Mouse (Mus musculus): ENCODE data around the gene Cd244a.

Cd244a gene

DNA sequence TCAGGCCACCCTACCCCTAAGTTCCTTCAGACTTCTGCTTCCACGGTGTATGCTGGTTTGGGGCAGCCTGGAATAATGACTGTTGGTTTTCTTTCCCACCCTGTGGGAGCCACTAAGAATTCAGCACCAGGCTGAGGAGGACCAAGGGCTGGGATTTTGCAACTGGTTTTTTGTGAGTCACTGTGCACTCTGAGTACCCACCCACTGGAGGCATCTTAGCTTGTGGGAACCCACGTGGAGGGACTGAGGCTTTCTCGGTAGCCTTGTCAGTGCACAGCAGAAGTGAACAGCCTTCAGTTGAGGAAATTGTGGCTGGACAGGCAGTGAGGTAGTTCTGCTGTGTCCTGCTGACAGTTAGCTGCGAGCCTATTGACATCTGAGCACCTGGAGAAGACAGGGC lies at the start of gene Cd244a:
Gene Cd244a, plus strand, starts transcription at position 296 of the 400 bp plus-strand sequence.
- DNase-seq (ENCODE audit: low spot score in 2 of 2), result peak; percentile 56 to 57

DNA sequence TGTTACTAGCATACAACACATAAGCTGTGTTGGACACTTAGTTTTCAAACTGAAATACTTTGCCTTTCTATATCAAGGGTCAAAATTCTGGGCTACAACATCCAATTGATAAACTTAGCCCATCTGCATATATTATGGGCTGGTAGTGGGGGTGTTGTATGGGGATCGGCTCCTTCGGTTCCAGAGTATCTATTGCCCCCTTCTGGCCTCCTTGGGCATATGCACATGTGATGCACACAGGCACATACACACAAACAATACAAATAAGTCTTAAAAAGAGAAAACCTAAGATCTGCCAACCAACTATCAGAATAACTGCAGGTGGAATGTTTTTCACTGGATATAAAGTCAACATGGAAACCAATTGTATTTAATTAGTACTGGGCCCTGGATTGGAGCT lies 45.8 kb upstream of the Cd244a start:
- no peak for DNase-seq (ENCODE audit: low spot score in 2 of 2)

DNA sequence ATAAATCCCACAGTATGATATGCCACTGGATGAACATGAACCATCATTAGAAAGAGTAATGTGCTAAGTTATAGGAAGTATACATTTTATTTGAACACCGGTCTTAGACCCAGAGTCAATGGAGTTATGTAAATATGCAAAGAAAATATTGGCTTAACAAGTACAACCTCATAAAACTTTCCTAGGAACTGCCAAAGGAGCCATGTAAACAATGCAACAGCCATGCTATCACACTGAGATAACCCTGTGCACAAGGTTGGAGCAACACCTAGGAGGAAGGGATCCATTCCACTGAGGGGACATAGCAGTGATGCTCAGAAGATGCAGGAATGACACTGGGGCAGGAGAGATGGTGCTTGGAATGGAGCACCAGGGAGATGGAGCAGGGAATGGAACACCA lies 45.2 kb upstream of the Cd244a start:
- DNase-seq (ENCODE audit: low spot score in 2 of 2), result no peak

DNA sequence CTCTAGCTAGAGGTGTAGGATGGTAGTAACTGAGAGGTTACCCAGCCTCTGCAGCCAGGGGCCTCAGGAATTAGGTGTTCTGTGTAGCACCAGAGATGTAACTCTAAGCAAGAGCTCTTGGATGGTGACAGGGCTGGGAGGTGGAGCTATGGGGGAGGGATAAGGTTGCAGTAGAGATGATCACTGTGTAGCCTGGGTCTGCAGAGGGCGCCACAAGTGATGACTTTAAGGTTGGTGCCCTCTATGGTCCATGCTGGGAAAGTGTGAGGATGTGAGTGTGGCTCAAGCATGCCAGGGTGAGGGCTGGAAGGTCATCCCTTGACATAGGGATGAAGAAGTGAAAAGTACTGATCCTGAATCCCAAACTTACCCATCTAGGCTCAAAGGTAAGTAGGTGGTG lies 44.0 kb upstream of the Cd244a start:
- peak in 1 of 2 experiments; percentile 30 for DNase-seq (ENCODE audit: low spot score in 2 of 2)

DNA sequence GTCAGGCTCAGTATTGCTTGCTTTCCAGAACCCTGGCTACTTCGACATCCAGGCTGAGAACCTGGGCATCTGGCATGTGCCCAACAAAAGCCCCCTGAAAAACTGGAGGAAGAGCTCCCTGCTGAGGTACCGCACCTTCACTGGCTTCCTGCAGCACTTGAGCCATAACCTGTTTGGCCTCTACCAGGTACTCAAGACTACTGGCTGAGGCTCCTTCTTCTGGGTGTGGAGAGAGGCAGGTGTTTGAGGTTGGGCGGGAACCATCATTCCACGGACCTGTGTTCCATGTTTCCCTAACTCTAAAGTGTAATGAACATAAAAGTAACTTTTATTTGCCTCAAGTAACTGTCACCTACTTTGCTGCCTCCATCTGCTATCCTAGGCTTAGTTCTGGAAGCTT lies 43.4 kb upstream of the Cd244a start:
- no peak for DNase-seq (ENCODE audit: low spot score in 2 of 2)

DNA sequence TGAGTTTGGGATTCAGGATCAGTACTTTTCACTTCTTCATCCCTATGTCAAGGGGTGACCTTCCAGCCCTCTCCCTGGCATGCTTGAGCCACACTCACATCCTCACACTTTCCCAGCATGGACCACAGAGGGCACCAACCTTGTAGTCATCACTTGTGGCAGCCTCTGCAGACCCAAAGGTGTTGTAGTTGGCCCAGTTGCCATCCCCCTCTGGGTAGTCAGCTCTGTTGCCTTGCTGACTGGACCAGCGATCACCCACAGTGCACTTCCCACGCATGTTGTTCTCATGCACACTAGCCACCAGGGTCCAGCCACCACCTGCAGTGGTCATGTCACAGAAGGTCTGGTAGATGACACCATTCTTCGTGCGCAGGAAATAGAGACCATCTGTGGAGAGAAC lies 27.6 kb upstream of the Cd244a start:
- no peak for DNase-seq (ENCODE audit: low spot score in 2 of 2)

DNA sequence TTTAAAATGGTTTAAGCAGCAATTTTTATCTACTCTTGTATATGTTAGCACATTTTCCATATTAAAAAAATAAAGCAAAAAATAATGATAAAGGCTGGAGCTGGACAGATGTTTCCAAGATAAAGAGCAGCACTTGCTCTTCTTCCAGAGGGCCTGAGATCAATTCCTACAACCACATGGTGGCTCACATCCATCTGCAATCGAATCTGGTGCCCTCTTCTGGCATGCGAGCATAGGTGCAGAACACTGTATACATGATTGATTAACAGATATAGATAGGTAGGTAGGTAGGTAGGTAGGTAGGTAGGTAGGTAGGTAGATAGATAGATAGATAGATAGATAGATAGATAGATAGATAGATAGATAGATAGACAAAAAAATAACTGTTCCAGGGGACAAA lies 26.2 kb upstream of the Cd244a start:
- no peak for DNase-seq (ENCODE audit: low spot score in 2 of 2)

DNA sequence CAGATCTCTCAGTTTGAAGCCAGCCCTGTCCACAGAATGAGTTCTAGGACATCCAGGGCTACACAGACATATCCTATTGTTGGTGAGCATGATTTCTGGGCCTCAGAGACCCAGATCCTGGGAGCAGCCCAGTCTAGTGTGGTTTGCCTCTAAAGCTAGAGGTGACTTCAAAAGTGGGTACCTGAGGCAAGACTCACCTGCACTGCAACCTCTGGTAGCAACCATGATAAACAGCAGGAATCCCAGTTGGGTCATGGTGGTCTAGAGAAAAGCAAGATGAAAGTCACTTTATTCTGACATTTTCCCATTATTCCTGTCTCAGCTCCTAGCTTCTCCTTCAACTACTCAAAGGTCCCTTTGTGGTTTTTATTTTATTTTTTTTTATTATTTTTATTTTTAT lies 24.4 kb upstream of the Cd244a start:
- DNase-seq (ENCODE audit: low spot score in 2 of 2), result no peak

DNA sequence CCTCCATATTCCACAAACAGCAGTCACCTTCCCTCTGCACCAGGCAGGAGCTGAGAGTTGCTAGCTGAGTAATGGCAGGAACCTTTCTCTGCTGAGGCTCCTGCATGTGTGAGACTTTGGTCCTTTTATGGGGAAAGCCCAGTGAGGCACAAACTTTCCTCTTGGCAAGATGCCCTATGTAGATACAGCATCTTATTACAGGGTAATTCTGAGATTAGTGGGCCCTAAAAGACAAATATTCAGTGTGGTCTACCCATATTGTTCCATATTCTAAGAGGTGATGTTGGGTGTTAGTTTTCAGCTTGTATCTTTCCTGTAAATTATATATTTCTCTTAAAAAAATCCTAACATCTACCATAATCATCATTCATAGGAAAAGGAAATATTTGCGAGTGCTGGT lies 23.8 kb upstream of the Cd244a start, which contains the start of gene Itln1:
Gene Itln1, minus strand, starts transcription at position 101 of the 400 bp plus-strand sequence.
- DNase-seq (ENCODE audit: low spot score in 2 of 2), result no peak

DNA sequence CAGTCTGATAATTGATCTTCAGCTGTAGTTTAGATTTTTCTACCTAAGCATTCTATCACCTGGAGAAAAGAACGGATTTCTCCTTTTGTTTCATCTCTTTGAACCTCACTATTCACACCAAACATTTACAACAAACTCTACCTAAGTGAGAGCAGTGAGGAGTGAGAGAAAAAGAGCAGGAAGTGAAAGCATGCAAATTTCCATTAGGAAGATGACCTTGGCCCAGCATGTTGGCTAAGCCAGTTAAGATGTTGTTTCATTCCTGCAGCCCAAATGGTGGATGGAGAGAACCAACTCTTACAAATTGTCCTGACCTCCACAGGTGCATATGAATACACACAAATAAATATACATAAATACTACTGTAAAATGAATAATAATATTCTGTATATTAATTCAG lies 18.3 kb upstream of the Cd244a start:
- no peak for DNase-seq (ENCODE audit: low spot score in 2 of 2)

DNA sequence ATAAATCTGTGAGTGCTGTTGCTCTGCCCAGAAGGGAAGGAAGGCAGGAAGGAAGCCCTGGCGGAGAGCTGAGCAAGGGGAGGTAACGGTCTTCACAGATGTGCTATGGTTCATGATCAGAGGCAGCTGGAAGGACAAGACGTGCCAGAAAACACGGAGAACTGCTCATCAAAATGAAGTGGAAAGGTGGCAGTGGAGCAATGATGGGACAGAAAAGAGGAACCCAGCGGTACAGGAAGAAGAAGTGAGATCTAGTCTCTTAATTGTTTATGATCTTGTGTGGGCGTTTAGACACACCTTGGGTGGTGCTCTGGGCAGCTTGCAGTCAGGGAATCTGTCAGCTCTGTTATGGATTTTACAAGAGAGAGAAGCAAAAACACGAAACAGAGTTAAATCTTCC lies 7.7 kb upstream of the Cd244a start:
- DNase-seq (ENCODE audit: low spot score in 2 of 2), result peak; percentile 77 to 80

DNA sequence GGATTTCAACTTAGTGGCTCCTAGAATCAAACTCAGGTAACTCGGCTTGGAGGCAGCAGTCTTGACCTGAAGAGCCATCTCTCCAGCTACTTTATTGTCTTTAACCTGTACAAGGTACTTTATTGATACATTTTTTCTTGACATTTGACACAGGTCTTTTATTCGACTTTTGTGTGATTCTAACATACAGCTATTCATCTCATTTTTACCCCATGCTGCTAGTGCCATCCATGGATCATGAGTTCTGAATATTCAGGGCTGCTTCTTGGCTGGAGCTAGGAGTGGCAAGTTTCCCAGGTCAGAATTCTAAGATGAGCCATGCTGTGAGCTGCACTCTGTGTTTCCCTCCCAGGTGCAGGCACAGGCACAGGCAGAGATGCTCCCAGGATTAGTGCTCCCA lies 6.8 kb upstream of the Cd244a start:
- DNase-seq (ENCODE audit: low spot score in 2 of 2), result no peak

DNA sequence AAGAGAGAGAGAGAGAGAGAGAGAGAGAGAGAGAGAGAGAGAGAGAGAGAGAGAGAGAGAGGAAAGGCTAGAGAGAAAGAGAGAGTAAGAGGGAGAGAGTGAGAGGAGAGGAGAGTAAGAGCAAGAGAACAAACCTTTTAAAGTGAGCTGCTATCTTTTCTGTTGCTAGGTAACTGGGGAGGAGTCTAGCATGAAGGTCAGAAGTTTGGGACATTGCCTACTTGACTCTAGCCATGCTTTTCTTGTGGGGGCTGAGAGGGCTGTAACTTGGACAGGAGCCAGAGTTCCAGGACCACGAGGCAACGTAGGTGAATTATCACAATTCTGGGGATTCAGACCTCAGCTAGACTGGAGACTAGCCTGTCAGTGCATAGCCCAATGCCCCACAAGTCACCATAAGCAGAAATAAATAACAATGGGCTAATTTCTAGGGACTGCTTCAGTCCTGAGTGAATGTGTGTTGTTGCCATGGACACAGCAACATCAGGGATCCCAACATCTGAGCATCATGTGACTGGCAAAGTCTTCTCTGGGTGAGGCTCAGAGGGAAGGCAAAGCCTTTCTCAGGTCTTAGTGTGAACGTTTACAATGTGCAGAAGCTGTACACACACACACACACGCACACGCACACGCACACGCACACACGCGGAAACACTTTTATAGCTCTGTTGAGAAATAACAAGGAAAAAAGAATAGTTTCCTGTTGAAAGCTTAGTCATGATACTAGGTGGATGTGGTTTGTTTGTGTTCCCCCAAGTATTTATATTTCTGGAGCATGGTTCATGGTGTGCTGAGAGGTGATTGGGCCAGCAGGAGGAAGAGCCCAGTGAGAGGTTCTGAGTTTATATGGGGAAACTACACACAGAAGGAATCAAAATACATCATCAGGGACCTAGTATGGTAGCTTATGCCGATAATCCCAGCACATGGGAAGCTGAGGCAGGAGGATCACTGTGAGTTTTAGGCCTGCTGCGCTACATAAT lies 5.3 kb upstream of the Cd244a start:
- DNase-seq (ENCODE audit: low spot score in 2 of 2), result no peak

DNA sequence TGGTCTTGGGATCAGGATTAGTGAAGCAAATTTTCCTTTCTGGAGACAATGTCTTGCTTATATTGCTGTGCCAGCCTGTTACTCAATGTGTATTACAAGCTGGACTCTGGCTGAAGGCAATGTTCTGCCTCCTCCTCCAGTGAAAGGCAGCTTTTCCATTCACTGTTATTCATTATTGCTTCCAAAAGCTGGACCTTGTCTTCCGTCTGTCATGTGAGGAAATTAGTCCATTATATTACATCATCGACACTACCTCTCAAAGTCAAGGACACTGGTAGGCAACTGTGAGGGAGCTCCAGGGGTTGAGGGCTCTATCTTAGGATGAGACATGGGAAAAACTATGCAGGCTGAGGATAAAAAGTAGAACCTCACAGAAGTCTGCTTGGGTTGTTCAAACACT lies 2.6 kb upstream of the Cd244a start:
- DNase-seq (ENCODE audit: low spot score in 2 of 2), result no peak

DNA sequence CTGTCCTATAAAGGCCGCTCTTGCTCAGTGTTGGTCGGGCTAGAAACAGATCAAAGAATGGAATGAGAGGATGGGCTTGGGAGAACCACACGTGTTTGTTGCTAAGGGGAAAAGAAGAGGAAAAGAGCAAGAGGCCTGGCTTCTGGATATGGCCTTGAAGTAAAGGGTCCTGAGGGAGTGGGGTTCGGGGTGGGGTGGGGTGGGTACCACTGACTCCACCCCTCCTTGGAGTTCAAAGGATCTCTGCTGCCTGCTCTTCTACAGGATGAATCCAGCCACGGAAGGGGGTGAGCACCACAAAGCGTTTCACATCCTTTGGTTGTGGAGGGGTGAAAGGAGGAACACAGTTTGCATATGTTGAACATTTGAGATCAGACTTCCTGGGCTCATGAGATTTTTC lies 586 bp upstream of the Cd244a start:
- DNase-seq (ENCODE audit: low spot score in 2 of 2), result peak in 1 of 2 experiments; percentile 30

DNA sequence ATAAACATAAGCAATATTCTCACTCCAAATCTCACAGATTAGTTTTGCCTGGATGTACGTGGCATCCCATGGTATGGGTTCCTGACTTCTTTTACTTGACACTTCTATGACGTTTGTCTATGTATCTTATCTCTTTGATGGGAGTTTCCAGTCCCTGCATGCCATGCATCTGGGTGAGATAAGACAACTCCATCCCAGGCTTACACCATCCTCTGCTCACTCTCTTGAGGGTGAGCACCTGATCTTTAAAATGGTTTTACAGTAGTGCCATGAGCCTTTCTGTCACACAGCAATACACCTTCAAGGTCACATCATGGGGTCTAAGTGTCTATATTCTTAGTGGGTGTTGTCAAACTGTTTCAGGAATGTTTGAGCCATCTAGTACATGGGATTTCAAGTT lies 1.3 kb downstream of the Cd244a start:
- no peak for DNase-seq (ENCODE audit: low spot score in 2 of 2)

DNA sequence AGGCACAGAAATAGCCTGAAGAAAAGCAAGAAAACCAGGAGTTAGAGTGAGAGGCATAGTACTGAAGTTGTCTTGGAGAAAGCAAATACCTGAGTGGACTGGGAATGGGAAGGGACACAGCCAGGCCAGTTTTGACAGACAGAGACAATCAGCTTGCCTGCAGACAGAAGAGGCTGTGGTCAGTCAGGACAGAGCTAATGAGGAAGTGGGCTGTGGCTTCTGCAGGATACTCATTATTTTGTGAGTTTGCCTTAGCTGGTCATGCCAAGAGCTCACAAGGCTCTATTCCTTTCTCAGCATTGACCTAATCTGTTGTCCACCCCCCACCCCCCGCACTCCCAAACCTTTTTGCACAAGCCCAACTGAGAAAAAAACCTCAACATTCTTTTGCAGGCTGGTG lies 2.2 kb downstream of the Cd244a start:
- DNase-seq (ENCODE audit: low spot score in 2 of 2), result peak in 1 of 2 experiments; percentile 44

DNA sequence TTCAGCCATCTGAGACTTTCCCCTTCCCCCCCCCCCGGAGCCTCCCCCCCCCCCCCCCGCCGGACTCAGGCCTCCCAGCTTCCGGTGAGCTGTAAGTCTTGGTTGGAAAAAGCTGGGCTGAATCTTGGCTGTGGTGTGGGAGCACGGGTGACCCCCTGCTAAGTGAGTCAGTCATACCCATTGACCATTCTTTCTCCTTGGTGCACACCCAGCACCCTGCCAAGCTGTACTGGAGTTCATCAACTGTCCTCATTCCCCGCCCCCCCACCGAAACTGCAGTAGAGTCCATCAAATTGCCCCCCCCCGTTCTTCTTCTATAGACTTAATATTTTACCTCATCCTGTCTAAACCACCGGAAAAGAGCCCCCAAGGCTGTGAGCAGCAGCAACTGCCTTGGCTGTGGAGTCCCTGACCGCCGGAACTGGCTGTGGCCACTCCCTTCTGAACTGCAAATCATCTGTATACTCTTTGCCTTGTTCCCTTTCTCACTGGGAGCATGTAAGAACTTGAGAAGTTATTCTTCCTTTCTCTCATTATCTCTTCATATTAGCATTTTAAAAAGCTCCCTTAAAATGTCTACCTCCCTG lies 2.7 kb downstream of the Cd244a start:
- peak; percentile 66 to 70 for DNase-seq (ENCODE audit: low spot score in 2 of 2)

DNA sequence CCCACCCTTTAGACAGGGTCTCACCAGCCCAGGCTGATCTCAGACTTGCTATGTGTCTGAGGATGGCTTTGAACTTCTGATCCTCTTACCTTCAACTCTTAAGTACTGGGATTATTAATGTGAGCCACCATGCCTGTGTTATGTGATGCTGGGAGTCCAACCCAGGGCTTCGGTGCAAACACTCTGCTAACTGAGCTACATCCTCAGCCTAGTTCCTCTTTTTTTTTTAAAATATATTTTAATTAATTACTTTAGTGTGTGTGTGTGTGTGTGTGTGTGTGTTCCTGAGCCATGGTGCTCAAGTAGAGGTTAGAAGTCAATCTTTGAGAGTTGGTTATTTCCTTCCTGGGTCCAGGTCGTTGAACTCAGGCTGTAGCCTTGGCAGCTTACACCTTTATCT lies 4.0 kb downstream of the Cd244a start:
- DNase-seq (ENCODE audit: low spot score in 2 of 2), result peak in 1 of 2 experiments; percentile 46

DNA sequence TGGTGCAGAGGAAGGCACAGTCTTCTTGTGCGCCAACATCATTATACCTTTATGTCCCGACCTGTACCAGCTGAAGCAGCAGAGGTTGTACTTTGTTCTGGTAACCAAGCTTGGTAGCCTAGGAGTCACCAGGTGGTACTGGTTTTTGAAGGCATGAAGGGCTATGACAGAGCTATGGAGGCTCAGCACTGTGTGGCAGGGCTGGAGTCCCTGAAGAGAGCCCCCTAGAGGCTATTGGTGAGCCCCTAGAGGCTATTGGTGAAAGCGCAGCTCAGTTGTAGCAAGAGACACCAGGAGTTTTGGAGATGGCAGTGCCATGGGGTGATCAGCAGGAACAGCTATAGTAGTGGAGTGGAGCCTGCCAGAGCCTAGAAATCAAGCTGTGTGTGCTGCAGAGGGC lies 5.3 kb downstream of the Cd244a start:
- DNase-seq (ENCODE audit: low spot score in 2 of 2), result peak; percentile 45 to 48

DNA sequence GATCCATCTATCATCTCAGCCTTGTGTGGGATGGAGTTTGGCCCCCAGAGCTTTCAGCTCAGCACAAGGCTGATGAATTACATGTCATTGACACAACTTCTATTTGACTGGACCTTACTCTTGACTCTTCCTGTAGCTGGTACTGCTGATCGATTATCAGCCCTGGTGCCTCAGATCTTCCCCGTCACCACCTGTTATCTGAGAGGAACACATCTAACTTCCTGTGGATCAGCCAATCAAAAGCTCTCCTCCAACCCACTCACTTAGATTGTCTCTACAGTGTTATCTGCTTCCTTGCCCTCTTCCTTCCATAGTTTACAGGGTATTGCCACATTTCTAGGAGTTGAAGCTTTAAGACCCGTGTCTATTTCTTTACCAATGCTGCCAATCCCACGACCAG lies 6.9 kb downstream of the Cd244a start:
- no peak for DNase-seq (ENCODE audit: low spot score in 2 of 2)

DNA sequence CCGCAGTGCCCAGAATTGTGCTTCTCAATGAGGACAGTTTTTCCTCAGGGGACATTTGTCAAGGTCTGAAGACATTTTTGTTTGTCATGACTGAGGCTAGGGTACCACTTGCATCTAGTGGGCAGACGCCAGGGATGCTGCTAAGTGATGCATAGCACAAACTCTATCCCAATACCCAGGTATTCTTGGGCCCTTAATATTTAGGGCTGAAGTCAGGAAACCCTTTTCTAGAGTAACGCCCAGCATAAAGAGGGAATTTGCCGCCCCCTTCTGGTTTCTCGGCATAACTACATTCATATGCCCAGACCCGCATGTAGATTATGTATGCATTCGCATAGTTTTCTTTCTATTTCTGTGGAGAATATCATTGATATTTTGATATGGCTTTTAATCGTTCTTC lies 7.8 kb downstream of the Cd244a start:
- DNase-seq (ENCODE audit: low spot score in 2 of 2), result peak; percentile 57 to 61

DNA sequence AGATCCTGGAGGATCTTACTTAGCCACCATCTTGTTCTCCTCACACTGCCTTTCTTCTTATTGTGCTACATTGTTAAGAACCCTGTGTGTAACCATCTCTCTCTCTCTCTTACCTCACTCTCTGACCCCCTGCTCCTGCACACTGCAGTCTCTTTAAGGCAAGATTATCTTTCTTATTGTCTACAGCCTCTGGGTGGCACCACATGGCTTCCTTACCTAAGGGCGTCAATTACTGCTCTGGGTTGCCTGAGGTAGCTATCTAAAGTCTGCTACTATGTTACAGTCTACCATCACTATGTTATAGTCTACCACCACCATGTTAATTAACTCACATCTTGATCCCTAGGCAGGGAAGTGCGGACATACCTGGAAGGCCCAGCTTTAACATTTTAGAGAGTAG lies 9.4 kb downstream of the Cd244a start:
- no peak for DNase-seq (ENCODE audit: low spot score in 2 of 2)
